Mouse (Mus musculus) kidney, embryonic 16.5 days (tissue): ENCODE data around the gene Dcp1b. TPM values are rescaled to one million over a fixed set of nuclear protein-coding genes. Genes with fewer than 3 reads are reported as not detected.
"Not testable (repeated sequence)": the region's sequence is repeated elsewhere in the genome, so short reads cannot be mapped to it uniquely, and the experiment has no call there.

Experiments used
- ATAC-seq: fragments of 200-750 bp; cut with Nextera tagmentation; 2 replicates; pipeline ENCODE4 v1.8.0; 2017; ENCODE audit warnings: moderate TSS enrichment; ENCODE audit not compliant: low FRiP score, low TSS enrichment
- H3K27ac ChIP-seq: fragments of 300-500 bp; sonication (generic); 2 replicates; pipeline ENCODE4 v1.5.1; 2014; ENCODE audit warnings: low read length
- H3K27me3 ChIP-seq: fragments of 300-500 bp; sonication (generic); 2 replicates; pipeline ENCODE4 v1.6.1; 2014; ENCODE audit warnings: low read length, control low read depth, mixed read lengths; ENCODE audit not compliant: insufficient read depth
- H3K36me3 ChIP-seq: fragments of 300-500 bp; sonication (generic); 2 replicates; pipeline ENCODE4 v1.6.1; 2014; ENCODE audit warnings: low read length, control low read depth, mixed read lengths; ENCODE audit not compliant: insufficient read depth
- H3K4me1 ChIP-seq: fragments of 300-500 bp; sonication (generic); 2 replicates; pipeline ENCODE4 v1.6.1; 2014; ENCODE audit warnings: low read length, control low read depth, mixed read lengths; ENCODE audit not compliant: insufficient read depth
- H3K4me2 ChIP-seq: fragments of 300-500 bp; sonication (generic); replicated peaks from 2 replicates; pipeline ENCODE4 v1.6.1; 2014; ENCODE audit warnings: low read depth, low read length
- H3K4me3 ChIP-seq: fragments of 300-500 bp; sonication (generic); 2 replicates; pipeline ENCODE4 v1.5.1; 2014; ENCODE audit warnings: mild to moderate bottlenecking, low read length
- H3K9ac ChIP-seq: fragments of 300-500 bp; sonication (generic); replicated peaks from 2 replicates; pipeline ENCODE4 v1.6.1; 2014; ENCODE audit warnings: low read length
- H3K9me3 ChIP-seq: fragments of 300-500 bp; sonication (generic); 2 replicates; pipeline ENCODE4 v1.6.1; 2016; ENCODE audit warnings: low read length, control low read depth
- WGBS: fragments of 180-500 bp; shearing (Covaris S2); extraction: QIAGEN DNeasy Blood & Tissue Kit; methylation state at CpG from one replicate; pipeline ENCODE4 v1.1.7; 2014; 5-methylcytosine and 5-hydroxymethylcytosine counted together
- polyA plus RNA-seq: library from polyadenylated mRNA; unstranded; fragments of >200 nt; fragmentation: Nextera tagmentation; extraction: Ambion mirVana; gene quantifications from 2 replicates; pipeline ENCODE4 v1.2.1, GENCODE M21; 2015

Dcp1b gene
- polyA plus RNA-seq, 1 experiment from 2014 or later, result 9.5 TPM

DNA sequence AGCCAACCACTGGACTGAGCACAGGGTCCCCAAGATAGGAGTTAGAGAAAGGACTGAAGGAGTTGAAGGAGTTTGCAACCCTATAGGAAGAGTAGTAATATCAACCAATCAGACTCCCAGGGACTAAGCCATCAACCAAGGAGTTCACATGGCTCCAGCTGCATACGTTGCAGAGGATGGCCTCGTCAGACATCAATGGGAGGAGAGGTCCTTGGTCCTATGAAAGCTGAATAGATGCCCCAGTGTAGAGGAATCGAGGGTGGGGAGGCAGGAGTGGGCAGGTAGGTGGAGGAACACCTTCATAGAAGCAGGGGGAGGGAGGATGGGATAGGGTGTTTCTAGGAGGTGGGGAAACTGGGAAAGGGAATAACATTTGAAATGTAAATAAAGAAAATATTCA is 29.9 kb downstream of the Dcp1b start:
- Histone ChIP-seq H3K9me3 (no peaks in the 10 kb centered on the region), H3K27ac (no peak overlapping the region), H3K4me1 (no peaks in the 10 kb centered on the region), H3K4me3 (no peak overlapping the region), H3K36me3 (peaks cover 7% of the 10 kb centered on the region; the same call in 1 of the 2 replicates), H3K27me3 (no peaks in the 10 kb centered on the region), H3K9ac (no peak overlapping the region), H3K4me2 (no peak overlapping the region)
- no peak for ATAC-seq
- 78% methylated on average over 3 of the region's 3 CpGs for WGBS

DNA sequence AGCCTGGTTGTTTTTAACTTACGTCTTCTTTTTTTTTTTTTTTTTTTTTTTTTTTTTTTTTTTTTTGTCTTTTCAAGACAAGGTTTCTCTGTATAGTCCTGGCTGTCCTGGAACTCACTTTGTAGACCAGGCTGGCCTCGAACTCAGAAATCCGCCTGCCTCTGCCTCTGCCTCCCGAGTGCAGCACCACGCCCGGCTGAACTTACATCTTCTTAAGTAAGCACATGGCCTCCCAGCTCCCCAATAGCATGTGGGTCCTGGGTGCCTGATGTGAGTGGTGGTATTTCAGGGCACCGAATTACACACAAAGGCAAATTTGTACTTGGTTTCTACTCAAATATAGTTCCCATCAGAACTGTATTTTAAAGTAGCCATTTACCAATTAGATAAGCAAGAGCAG is 31.0 kb downstream of the Dcp1b start:
- not testable (repeated sequence) for H3K9me3 ChIP-seq, ATAC-seq, H3K27ac ChIP-seq, H3K4me3 ChIP-seq, H3K4me2 ChIP-seq, H3K36me3 ChIP-seq, H3K9ac ChIP-seq, H3K27me3 ChIP-seq, H3K4me1 ChIP-seq
- 91% methylated on average over 7 of the region's 7 CpGs for WGBS

DNA sequence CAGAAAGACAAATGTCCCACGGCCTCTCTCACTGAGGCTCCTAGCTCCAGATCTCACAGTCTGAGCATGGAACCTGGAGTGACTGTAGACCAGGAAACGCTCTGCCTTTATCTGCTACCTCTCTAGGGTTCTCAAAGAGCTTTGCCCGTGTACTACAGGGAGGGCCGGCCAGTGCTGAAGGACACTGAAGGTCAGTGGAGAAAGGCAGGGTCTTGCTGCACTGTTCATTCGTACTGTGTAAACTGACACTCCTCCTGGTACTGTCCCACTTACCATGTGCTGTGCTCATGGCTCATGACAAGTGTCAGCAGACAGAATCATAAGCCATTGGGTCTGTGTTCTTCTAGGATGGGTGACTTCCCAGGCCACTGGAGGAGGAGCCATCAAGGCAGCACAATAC is 38.3 kb downstream of the Dcp1b start:
- Histone ChIP-seq H3K36me3 (0 out of 2 replicates have a peak, but pooled peaks cover 10% of the 10 kb centered on the region), H3K27me3 (no peaks in the 10 kb centered on the region), H3K27ac (no peak overlapping the region), H3K4me2 (no peak overlapping the region), H3K4me3 (no peak overlapping the region), H3K4me1 (no peaks in the 10 kb centered on the region), H3K9me3 (no peaks in the 10 kb centered on the region), H3K9ac (no peak overlapping the region)
- ATAC-seq, result no peak
- WGBS, result 71% methylated on average over 5 of the region's 5 CpGs

DNA sequence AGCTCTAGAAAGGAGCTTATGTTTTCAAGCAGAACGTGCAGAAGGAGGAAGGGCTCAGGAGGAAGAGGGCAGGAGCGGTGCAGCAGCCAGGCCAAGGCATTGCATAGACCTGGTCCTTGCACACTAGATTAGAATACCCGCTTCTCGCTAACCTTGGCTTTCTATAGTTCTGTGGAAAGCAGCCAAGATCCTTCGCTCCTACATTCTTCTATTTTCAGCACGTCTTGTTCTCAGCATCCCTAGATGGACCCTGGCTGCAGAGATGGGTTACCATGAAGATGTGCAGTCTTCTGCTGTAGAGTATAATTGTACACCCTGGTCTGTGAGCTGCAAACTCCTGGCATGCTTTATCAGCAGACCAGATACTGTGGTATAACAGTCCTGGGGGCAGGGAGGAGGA is 39.1 kb downstream of the Dcp1b start:
- Histone ChIP-seq H3K27me3 (no peaks in the 10 kb centered on the region), H3K27ac (no peak overlapping the region), H3K4me3 (no peak overlapping the region), H3K4me1 (no peaks in the 10 kb centered on the region), H3K36me3 (0 out of 2 replicates have a peak, but pooled peaks cover 10% of the 10 kb centered on the region), H3K9me3 (no peaks in the 10 kb centered on the region), H3K9ac (no peak overlapping the region), H3K4me2 (no peak overlapping the region)
- 0 out of 2 replicates have a peak, but pooled peaks have one; percentile 49 for ATAC-seq
- 68% methylated on average over 6 of the region's 6 CpGs for WGBS

DNA sequence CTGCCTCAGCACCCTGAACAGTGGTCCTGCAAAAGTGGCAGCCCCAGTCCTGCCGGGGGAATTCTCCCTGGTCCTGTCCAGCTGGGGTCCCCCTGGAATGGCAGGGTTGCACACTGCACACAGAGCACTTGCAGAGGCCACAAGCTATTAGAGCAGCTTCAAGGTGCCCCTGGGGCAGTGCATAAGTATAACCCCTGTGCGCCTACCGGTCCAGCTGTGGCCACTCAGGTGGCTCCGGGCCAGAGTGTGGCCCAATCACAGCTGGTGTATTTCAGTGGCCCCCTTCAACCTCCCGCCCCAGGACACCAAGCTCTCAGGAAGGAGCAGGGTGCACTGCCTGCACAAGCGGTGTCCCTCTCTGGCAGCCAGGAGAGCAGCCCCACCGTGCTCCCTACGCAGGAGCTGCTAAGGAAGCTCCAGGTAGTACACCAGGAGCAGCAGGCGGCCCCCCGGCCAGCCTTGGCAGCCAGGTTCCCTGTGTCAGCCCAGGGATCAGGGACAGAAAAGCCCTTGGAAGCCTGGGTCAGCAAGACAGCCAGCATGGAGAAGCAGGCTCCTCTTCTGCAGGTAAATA is 40.1 kb downstream of the Dcp1b start:
- H3K4me2 ChIP-seq, result no peak overlapping the region
- H3K9me3 ChIP-seq, result no peaks in the 10 kb centered on the region
- ATAC-seq, result peak; percentile 49; the same call in 1 of the 2 replicates
- WGBS, result 84% methylated on average over 10 of the region's 10 CpGs
- no peak overlapping the region for H3K27ac ChIP-seq
- 0 out of 2 replicates have a peak, but pooled peaks cover 10% of the 10 kb centered on the region for H3K36me3 ChIP-seq
- H3K4me3 ChIP-seq, result no peak overlapping the region
- H3K4me1 ChIP-seq, result no peaks in the 10 kb centered on the region
- no peak overlapping the region for H3K9ac ChIP-seq
- no peaks in the 10 kb centered on the region for H3K27me3 ChIP-seq

DNA sequence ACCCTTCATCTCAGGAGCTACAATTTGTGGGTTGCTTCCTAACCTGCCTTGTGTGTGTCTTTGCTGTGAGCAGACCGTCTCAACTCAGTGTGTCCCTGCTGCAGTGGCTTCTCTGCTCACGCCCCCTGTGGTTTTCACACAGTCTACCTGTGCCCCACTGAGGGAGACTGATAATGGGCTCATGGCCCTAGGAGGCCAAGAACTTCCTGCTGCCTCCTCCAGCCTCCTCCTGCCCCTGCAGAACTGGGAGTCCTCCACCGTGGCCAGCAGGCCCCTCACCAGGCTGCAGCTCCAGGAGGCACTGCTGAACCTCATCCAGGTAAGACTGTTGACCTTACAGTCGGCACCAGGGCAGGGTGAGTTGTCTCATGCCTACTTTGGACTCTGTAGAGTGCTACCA is 42.6 kb downstream of the Dcp1b start:
- no peak for ATAC-seq
- 77% methylated on average over 4 of the region's 4 CpGs for WGBS
- no peak overlapping the region for H3K9ac ChIP-seq
- H3K4me1 ChIP-seq, result no peaks in the 10 kb centered on the region
- H3K9me3 ChIP-seq, result no peaks in the 10 kb centered on the region
- H3K4me2 ChIP-seq, result no peak overlapping the region
- H3K27ac ChIP-seq, result no peak overlapping the region
- H3K36me3 ChIP-seq, result 0 out of 2 replicates have a peak, but pooled peaks cover 10% of the 10 kb centered on the region
- no peak overlapping the region for H3K4me3 ChIP-seq
- H3K27me3 ChIP-seq, result no peaks in the 10 kb centered on the region

DNA sequence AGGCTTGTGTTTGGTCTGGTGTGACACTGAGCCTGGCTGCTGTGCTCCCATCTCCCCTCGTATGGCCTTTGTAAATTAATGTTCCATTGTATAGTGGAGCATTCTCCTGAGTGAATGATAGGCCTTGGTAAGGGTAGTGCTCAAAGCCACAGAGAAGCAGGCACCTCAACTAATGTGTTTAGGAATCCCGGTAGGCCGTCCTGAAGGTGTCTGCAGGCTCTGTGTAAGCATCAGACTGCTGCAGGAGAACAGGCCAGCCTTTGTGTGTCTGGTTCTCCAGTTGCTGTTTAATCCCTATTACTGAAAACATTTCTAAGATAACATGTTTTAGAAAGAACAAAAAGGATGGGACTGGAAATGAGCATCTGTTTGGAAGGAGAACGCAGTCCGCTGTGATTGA is 43.5 kb downstream of the Dcp1b start:
- ATAC-seq, result no peak
- no peaks in the 10 kb centered on the region for H3K27me3 ChIP-seq
- H3K36me3 ChIP-seq, result 0 out of 2 replicates have a peak, but pooled peaks cover 6% of the 10 kb centered on the region
- no peak overlapping the region for H3K27ac ChIP-seq
- no peaks in the 10 kb centered on the region for H3K9me3 ChIP-seq
- WGBS, result 86% methylated on average over 5 of the region's 5 CpGs
- no peak overlapping the region for H3K4me3 ChIP-seq
- no peak overlapping the region for H3K9ac ChIP-seq
- no peaks in the 10 kb centered on the region for H3K4me1 ChIP-seq
- H3K4me2 ChIP-seq, result no peak overlapping the region

DNA sequence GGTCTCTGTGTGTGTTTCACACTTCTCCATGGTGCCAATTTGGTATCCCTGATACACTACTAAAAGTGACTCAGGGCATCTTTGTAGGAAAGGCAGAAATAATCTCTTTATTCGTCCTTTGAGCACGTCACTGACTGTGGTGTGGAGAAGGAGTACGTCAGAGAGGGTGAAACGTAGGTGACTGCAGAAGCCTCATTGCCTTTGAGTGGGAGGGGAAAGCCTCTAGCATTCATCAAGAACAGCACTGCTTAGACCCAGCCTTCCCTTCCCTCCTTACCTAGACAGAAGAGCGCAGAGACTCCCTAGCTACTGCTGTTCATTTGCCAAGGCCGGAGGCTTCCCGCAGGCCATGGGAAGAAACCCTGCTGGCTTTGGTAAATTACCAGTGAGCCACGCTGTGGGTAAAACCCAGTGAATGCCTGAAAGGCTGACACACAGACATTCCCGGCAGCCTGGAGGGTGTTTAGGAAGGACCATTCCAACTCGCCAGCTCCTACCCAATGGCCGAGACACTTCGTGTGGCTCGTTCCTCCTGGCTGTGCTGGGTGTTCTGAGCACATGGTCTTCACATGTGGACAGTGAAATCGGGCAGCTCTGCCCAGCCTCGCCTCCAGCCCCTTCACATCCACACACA is 44.3 kb downstream of the Dcp1b start:
- Histone ChIP-seq H3K27ac (no peak overlapping the region), H3K4me3 (no peak overlapping the region), H3K9ac (no peak overlapping the region), H3K4me2 (no peak overlapping the region), H3K36me3 (0 out of 2 replicates have a peak, but pooled peaks cover 6% of the 10 kb centered on the region), H3K27me3 (no peaks in the 10 kb centered on the region), H3K9me3 (no peaks in the 10 kb centered on the region), H3K4me1 (no peaks in the 10 kb centered on the region)
- 84% methylated on average over 15 of the region's 15 CpGs for WGBS
- no peak for ATAC-seq

DNA sequence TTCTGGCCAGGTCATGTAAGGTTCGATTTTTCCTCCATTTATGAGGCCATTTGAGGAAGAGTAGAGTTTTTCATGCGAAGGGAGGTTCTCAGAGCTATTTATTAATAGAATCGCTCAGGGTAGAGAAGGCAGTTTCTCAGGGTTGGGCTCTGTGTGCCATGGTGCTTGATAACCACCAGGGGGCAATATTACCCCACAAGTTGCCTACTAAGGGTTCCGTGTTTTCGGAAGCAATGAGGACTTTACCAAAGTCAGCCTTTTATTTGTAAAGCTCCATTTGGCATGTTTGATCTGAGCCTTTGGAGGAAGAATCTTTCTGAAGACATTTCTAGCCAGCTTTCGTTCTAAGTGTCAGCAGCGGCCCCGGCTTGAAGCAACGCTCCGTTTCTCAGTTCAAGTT is 45.2 kb downstream of the Dcp1b start:
- peak; percentile 46; the same call in 1 of the 2 replicates for ATAC-seq

DNA sequence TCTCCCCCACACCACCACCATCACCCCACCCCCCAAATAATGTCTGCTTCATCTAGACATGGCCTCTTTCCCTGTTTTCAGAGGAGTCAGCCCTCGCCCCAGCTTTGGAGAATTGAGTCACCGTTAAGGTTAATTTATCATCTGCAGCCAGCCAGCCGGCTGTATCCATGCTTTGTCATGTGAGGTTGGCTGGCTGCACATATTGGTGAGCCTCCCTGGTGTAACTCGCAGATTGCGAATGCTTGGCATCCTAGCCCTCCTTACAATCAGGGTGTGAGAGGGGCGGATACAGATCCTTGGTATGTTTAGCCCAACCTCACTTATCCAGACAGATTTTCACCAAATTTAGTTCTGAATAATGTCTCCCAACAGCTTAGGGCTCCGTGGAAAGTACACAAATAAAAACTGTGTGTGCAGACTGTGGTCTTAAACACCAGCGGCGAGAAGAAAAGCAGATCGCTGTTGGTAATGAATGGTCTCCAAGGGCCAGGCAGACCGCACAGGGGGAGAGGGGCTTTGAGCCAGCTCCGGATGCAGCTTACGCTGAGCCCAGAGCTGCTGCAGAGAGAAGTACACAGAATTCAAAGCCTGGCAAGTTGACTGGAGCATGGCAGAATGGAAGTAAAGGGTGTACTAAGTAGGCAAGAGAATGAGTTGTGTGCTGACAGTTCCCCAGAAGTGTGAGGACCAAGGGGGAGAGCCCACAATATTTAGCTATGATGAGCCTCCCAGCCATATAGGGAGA is 49.6 kb downstream of the Dcp1b start:
- no peak overlapping the region for H3K27ac ChIP-seq
- no peak overlapping the region for H3K4me2 ChIP-seq
- H3K4me3 ChIP-seq, result no peak overlapping the region
- no peak for ATAC-seq
- no peak overlapping the region for H3K9ac ChIP-seq
- no peaks in the 10 kb centered on the region for H3K4me1 ChIP-seq
- 65% methylated on average over 13 of the region's 13 CpGs for whole genome bisulfite sequencing
- no peaks in the 10 kb centered on the region for H3K36me3 ChIP-seq
- H3K9me3 ChIP-seq, result no peaks in the 10 kb centered on the region
- H3K27me3 ChIP-seq, result no peaks in the 10 kb centered on the region

More for the DNA sequence above, 45.2 kb downstream of the Dcp1b start:
- Histone ChIP-seq H3K4me1 (no peaks in the 10 kb centered on the region), H3K9ac (no peak overlapping the region), H3K9me3 (no peaks in the 10 kb centered on the region), H3K4me2 (no peak overlapping the region), H3K27me3 (no peaks in the 10 kb centered on the region), H3K27ac (no peak overlapping the region), H3K4me3 (no peak overlapping the region), H3K36me3 (0 out of 2 replicates have a peak, but pooled peaks cover 5% of the 10 kb centered on the region)
- 50% methylated on average over 10 of the region's 10 CpGs for WGBS
